Mouse (Mus musculus) midbrain, embryonic 16.5 days (tissue): ENCODE results near the gene Adam22. TPM values are rescaled to one million over a fixed set of nuclear protein-coding genes. Genes with fewer than 3 reads are reported as not detected.

Experiments
- ATAC-seq: fragments of 200-750 bp; cut with Nextera tagmentation; 2 replicates; pipeline ENCODE4 v1.8.0; 2017; ENCODE audit warnings: moderate TSS enrichment
- H3K27ac ChIP-seq: fragments of 300-500 bp; sonication (generic); 2 replicates; pipeline ENCODE4 v1.5.1; 2014; ENCODE audit warnings: mild to moderate bottlenecking, low read length, mixed read lengths
- H3K27me3 ChIP-seq: fragments of 300-500 bp; sonication (generic); 2 replicates; pipeline ENCODE4 v1.6.1; 2014; ENCODE audit warnings: low read depth, low read length, mixed read lengths; ENCODE audit not compliant: control insufficient read depth, insufficient read depth
- H3K36me3 ChIP-seq: fragments of 300-500 bp; sonication (generic); 2 replicates; pipeline ENCODE4 v1.6.1; 2014; ENCODE audit warnings: mild to moderate bottlenecking, low read length, moderate library complexity, mixed read lengths; ENCODE audit not compliant: control insufficient read depth, insufficient read depth
- H3K4me1 ChIP-seq: fragments of 300-500 bp; sonication (generic); 2 replicates; pipeline ENCODE4 v1.6.1; 2014; ENCODE audit warnings: mild to moderate bottlenecking, low read length, mixed read lengths; ENCODE audit not compliant: control insufficient read depth, insufficient read depth
- H3K4me2 ChIP-seq: fragments of 300-500 bp; sonication (generic); 2 replicates; pipeline ENCODE4 v1.6.1; 2014; ENCODE audit warnings: mild to moderate bottlenecking, low read length, mixed read lengths
- H3K4me3 ChIP-seq: fragments of 300-500 bp; sonication (generic); 2 replicates; pipeline ENCODE4 v1.5.1; 2014; ENCODE audit warnings: low read depth, mild to moderate bottlenecking, low read length, moderate library complexity, mixed read lengths
- H3K9ac ChIP-seq: fragments of 300-500 bp; sonication (generic); 2 replicates; pipeline ENCODE4 v1.6.1; 2014; ENCODE audit warnings: low read depth, low read length, mixed read lengths
- H3K9me3 ChIP-seq: fragments of 300-500 bp; sonication (generic); replicated peaks from 2 replicates; pipeline ENCODE4 v1.6.1; 2014; ENCODE audit warnings: mild to moderate bottlenecking, low read length, mixed read lengths; ENCODE audit not compliant: control insufficient read depth, poor library complexity, severe bottlenecking
- WGBS: fragments of 180-500 bp; shearing (Covaris S2); extraction: QIAGEN DNeasy Blood & Tissue Kit; methylation state at CpG from one replicate; pipeline ENCODE4 v1.1.7; 2014; 5-methylcytosine and 5-hydroxymethylcytosine counted together
- polyA plus RNA-seq: library from polyadenylated mRNA; unstranded; fragments of >200 nt; fragmentation: Nextera tagmentation; extraction: Ambion mirVana; gene quantifications from 2 replicates; pipeline ENCODE4 v1.2.1, GENCODE M21; 2015

Adam22 gene
- polyA plus RNA-seq, 1 experiment from 2014 or later, result 49.5 TPM

DNA sequence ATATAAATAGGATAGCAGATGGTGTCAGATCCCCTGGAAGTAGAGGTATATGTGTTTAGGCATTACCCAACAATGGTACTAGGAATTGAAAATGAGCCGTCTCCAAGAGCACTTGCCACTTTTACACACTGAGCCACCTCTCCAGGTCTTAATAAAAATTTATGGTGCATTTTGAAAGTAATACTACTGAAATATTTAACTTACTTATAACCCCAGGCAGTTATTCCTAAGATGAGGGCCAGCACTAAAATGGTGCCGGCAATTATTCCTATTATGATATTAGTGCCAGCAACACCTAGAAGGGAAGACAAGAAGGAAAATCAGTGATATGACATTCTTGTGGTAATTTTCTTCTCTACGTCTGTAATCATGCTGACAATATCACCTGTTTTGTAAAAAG, 256.3 kb downstream of the Adam22 start:
- Histone ChIP-seq H3K36me3 (0 out of 2 replicates have a peak, but pooled peaks cover 5% of the 10 kb centered on the region), H3K9ac (no peak overlapping the region), H3K4me2 (no peak overlapping the region), H3K4me3 (no peak overlapping the region), H3K27me3 (no peaks in the 10 kb centered on the region), H3K4me1 (no peaks in the 10 kb centered on the region), H3K27ac (no peak overlapping the region), H3K9me3 (no peaks in the 10 kb centered on the region)
- ATAC-seq, result no peak
- 97% methylated on average over 3 of the region's 3 CpGs for WGBS

DNA sequence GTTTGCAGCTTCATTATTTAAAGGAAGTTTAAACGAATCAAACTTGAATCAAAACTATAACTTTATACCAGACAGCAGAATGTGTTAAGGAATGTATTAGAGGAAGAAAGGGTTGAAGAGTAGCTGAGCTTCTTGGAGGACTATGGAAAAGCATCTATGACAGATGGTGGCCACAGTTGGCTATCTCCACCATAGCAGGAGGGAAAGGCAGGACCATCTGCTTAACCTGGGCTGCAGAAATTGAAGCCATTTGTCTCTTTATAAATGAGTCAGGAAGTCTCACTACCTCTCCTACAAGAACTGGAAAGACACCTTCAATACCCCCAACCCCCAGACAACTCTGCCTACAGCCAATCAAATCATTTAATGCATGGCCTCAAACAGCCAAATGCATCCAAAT, 272.3 kb downstream of the Adam22 start:
- ATAC-seq, result no peak
- WGBS, result 92% methylated on average over 1 of the region's 1 CpGs
- H3K36me3 ChIP-seq, result peaks cover 9% of the 10 kb centered on the region
- no peak overlapping the region for H3K27ac ChIP-seq
- H3K4me2 ChIP-seq, result no peak overlapping the region
- H3K9ac ChIP-seq, result no peak overlapping the region
- H3K4me1 ChIP-seq, result no peaks in the 10 kb centered on the region
- no peaks in the 10 kb centered on the region for H3K9me3 ChIP-seq
- H3K4me3 ChIP-seq, result no peak overlapping the region
- H3K27me3 ChIP-seq, result no peaks in the 10 kb centered on the region

DNA sequence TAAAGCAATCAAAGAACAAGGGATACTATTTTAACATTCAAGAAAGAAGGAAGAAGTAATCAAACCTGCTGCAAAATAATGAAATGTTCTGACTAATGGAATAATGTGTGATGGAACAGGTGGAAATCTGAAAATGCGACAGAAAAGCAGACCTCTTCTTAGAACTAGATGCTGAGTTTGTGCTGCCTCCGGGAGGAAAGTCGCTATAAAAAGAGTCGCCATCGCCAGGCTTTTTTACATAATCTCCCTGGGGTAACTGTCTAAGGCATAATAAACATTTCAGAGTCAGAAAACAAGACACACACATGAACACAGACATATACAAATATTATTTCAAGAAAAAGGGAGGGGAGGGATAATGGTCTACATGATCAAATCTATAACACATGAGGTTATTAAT, 273.0 kb downstream of the Adam22 start:
- Histone ChIP-seq H3K4me1 (no peaks in the 10 kb centered on the region), H3K36me3 (peaks cover 9% of the 10 kb centered on the region), H3K4me2 (no peak overlapping the region), H3K27ac (no peak overlapping the region), H3K9ac (no peak overlapping the region), H3K4me3 (no peak overlapping the region), H3K27me3 (no peaks in the 10 kb centered on the region), H3K9me3 (no peaks in the 10 kb centered on the region)
- 76% methylated on average over 5 of the region's 5 CpGs for WGBS
- no peak for ATAC-seq

DNA sequence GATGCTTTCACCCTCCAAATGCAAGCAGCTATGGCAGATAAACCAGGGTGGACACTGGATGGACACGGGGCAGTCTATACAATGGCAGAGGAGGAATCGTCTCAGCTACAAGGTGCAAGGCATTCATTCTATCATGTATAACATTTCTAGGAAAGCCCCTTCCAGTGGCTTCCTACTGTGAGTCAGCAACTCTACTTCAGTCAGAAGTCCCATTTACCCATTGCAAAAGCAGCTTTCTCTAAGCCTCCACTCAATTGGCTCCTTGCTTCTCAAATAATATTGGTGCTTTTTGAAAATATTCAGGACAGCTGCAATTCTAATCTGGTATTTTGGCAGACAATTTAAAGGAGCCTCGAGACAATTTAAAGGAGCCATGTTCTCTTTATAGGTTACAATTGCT, 279.8 kb downstream of the Adam22 start:
- H3K9me3 ChIP-seq, result no peaks in the 10 kb centered on the region
- H3K27ac ChIP-seq, result no peak overlapping the region
- H3K4me3 ChIP-seq, result no peak overlapping the region
- peaks cover 12% of the 10 kb centered on the region for H3K36me3 ChIP-seq
- H3K27me3 ChIP-seq, result no peaks in the 10 kb centered on the region
- H3K4me2 ChIP-seq, result no peak overlapping the region
- no peaks in the 10 kb centered on the region for H3K4me1 ChIP-seq
- ATAC-seq, result no peak
- 77% methylated on average over 3 of the region's 3 CpGs for WGBS
- H3K9ac ChIP-seq, result no peak overlapping the region

DNA sequence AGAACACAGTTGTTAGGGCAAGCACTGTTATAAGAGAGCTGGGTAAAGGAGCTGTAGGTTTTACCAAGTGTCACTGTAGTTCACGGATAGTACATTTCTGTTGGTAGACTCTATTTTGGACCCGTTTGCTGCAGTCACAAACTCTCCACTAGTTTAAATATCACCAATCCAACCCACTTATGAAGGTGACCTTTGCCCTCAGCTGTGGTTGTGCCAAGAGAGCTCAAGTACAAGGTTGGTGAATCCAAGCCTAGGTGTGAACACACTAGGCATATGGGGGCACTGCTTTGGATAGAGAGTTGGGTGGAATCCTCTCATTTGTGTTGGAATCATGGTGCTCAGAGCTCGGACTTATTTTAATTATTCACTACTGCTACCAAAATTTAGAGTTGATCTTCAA, 282.3 kb downstream of the Adam22 start:
- WGBS, result 92% methylated on average over 3 of the region's 3 CpGs
- Histone ChIP-seq H3K4me1 (no peaks in the 10 kb centered on the region), H3K27me3 (no peaks in the 10 kb centered on the region), H3K4me2 (no peak overlapping the region), H3K27ac (no peak overlapping the region), H3K9ac (no peak overlapping the region), H3K4me3 (no peak overlapping the region), H3K9me3 (no peaks in the 10 kb centered on the region), H3K36me3 (0 out of 2 replicates have a peak, but pooled peaks cover 3% of the 10 kb centered on the region)
- ATAC-seq, result no peak

DNA sequence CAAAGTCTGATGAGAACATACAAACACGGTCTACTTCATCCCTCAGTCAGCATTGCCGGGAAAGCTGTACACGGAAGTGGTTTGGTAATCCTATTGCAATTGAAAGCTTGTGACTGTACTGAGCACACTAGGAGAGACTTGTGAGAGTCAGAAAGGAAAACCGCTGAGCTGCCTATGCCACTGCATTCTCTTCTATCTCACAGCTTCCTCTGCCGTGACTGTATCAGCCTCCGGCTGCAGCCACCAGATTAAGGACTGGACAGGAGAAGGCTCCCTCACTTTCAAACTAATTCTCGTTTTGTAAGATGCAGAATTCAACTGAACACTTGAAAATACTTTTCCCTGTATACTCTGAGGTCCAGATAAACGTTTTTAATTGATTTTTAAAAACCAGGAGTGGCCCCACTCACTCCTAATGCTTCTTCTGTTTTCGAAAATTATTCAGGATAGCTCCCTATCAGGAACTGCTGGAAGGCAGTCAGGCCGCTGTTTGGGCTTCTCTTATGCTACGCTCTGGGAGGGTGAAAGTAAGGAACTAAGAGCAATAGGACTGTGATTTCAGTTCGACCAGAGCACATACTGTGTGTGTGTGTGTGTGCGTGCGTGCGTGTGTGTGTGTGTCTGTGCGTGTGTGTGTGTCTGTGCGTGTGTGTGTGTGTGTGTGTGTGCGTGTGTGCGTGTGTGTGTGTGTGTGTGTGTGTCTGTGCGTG, 285.0 kb downstream of the Adam22 start:
- Histone ChIP-seq H3K4me2 (no peak overlapping the region), H3K9ac (no peak overlapping the region), H3K27me3 (no peaks in the 10 kb centered on the region), H3K9me3 (no peaks in the 10 kb centered on the region), H3K4me3 (no peak overlapping the region), H3K4me1 (no peaks in the 10 kb centered on the region), H3K36me3 (0 out of 2 replicates have a peak, but pooled peaks cover 3% of the 10 kb centered on the region), H3K27ac (no peak overlapping the region)
- 74% methylated on average over 20 of the region's 20 CpGs for WGBS
- ATAC-seq, result no peak

DNA sequence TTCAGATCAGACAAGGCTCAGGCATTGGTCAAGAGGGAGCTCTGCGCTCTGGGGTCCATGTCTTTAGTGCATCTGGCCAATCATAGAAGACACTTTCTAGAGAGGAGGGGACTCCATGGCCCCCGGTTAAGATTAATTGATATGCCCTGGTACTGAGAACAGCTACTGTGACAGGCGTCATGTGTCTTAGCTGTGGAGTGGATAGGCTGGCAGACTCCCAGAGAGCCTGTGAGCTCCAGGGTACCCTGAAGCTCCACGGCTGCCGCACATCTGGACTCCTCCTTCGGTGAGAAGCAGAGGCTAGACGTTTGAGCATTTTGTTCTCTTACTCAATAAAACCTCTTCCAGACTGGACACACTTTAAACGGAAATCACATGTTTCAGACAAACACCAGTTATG, 290.5 kb downstream of the Adam22 start:
- 93% methylated on average over 8 of the region's 8 CpGs for WGBS
- no peaks in the 10 kb centered on the region for H3K27me3 ChIP-seq
- H3K36me3 ChIP-seq, result peaks cover 18% of the 10 kb centered on the region
- H3K27ac ChIP-seq, result no peak overlapping the region
- no peak overlapping the region for H3K4me3 ChIP-seq
- ATAC-seq, result 0 out of 2 replicates have a peak, but pooled peaks have one; percentile 15
- H3K4me2 ChIP-seq, result no peak overlapping the region
- no peaks in the 10 kb centered on the region for H3K9me3 ChIP-seq
- H3K4me1 ChIP-seq, result no peaks in the 10 kb centered on the region
- H3K9ac ChIP-seq, result no peak overlapping the region

DNA sequence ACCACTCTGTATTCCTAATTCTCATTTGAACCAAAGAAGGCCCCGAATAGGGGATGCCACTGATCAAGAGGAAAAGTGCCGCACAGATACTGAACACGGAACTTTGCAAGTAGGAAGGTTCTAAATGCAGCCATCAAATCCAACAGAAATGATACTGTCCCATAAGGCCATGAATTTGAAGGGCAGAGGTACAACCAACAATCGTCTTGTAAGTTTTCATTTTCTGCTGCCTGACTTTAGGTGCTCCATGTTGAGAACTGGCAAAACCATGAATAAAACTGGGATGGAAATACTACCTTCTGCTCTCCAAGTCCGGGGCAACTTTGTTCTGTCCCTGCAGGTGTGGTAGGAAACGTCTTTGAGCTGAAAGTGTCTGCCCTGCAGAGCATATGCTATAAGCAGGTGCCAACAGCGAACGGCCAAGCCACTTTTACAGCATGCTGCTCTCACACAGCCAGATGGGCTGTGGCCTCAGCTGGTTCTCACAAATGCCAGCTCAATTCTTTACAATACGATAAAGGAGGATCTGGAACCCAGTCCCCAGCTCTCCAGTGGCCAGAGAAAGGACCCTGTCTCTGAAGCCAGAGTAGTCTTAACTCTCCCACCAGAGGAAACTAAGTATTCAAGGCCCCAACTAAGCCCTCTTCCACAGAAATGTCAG, 293.9 kb downstream of the Adam22 start:
- Histone ChIP-seq H3K27me3 (no peaks in the 10 kb centered on the region), H3K36me3 (peaks cover 22% of the 10 kb centered on the region), H3K27ac (no peak overlapping the region), H3K9me3 (no peaks in the 10 kb centered on the region), H3K9ac (no peak overlapping the region), H3K4me3 (no peak overlapping the region), H3K4me2 (no peak overlapping the region), H3K4me1 (no peaks in the 10 kb centered on the region)
- WGBS, result 93% methylated on average over 9 of the region's 9 CpGs
- no peak for ATAC-seq

DNA sequence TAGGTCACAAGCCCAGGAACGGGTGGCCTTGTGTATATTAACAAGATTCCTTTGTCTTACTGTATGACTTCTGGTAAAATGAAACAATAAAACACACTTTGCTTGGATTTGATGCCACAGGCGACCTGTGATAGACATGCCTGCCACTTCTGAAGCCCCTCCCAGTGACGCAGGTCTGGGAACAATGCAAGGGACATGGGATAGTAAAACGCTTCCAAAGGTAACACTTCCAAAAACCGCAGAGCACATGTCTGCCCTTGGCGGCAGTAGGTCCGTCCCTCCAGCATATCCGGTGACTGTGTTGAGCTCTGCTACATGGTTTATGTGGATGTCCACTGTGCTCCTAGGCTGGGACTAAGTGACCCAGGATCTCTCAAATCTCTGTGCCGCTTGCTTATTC, 294.6 kb downstream of the Adam22 start:
- Histone ChIP-seq H3K9me3 (no peaks in the 10 kb centered on the region), H3K4me3 (no peak overlapping the region), H3K4me1 (no peaks in the 10 kb centered on the region), H3K9ac (no peak overlapping the region), H3K36me3 (peaks cover 22% of the 10 kb centered on the region), H3K4me2 (no peak overlapping the region), H3K27ac (no peak overlapping the region), H3K27me3 (no peaks in the 10 kb centered on the region)
- no peak for ATAC-seq
- 92% methylated on average over 9 of the region's 9 CpGs for WGBS
